Mouse (Mus musculus) liver, embryonic 14.5 days (tissue): Measurements from ENCODE around the gene Crim1. TPM values are rescaled to one million over a fixed set of nuclear protein-coding genes. Genes with fewer than 3 reads are reported as not detected.

Source experiments
- ATAC-seq: fragments of 200-750 bp; cut with Nextera tagmentation; 2 replicates; pipeline ENCODE4 v1.8.0; 2017; ENCODE audit warnings: moderate number of reproducible peaks, mild to moderate bottlenecking, moderate library complexity; ENCODE audit not compliant: insufficient read depth
- DNase-seq, 3 experiments: peaks; one replicate each; pipeline ENCODE4 v3.0.0-alpha.2; 2012 to 2013; ENCODE audit warnings: low read depth in 3 of 3, low spot score in 3 of 3
- H3K27ac ChIP-seq: fragments of 300-500 bp; sonication (generic); 2 replicates; pipeline ENCODE4 v1.5.1; 2014; ENCODE audit warnings: moderate library complexity, mild to moderate bottlenecking, control low read depth, inconsistent platforms
- H3K27me3 ChIP-seq: fragments of 300-500 bp; sonication (generic); 2 replicates; pipeline ENCODE4 v1.6.1; 2014; ENCODE audit warnings: mild to moderate bottlenecking, low read length, moderate library complexity; ENCODE audit not compliant: control insufficient read depth, insufficient read depth
- H3K36me3 ChIP-seq: fragments of 300-500 bp; sonication (generic); replicated peaks from 2 replicates; pipeline ENCODE4 v1.6.1; 2014; ENCODE audit warnings: low read depth; ENCODE audit not compliant: control insufficient read depth, insufficient read depth
- H3K4me1 ChIP-seq, 2 experiments: fragments of 200-500 bp in 1 of 2; fragments of 300-500 bp in 1 of 2; sonication (generic) in 1 of 2; replicated peaks; 2 replicates each; pipeline ENCODE4 v1.6.1; 2012 to 2014; ENCODE audit warnings: antibody characterized with exemption in 1 of 2, inconsistent platforms in 1 of 2, low read length in 1 of 2; ENCODE audit not compliant: control insufficient read depth in 2 of 2, insufficient read depth in 2 of 2
- H3K4me2 ChIP-seq: fragments of 300-500 bp; sonication (generic); 2 replicates; pipeline ENCODE4 v1.6.1; 2014; ENCODE audit warnings: low read depth, mild to moderate bottlenecking, control low read depth, moderate library complexity
- H3K4me3 ChIP-seq, 2 experiments: fragments of 200-500 bp in 1 of 2; fragments of 300-500 bp in 1 of 2; sonication (generic) in 1 of 2; 2 replicates each; pipeline ENCODE4 v1.5.1; 2012 to 2014; ENCODE audit warnings: low read depth in 2 of 2, low read length in 2 of 2, mild to moderate bottlenecking in 2 of 2, control low read depth in 1 of 2, inconsistent platforms in 1 of 2, moderate library complexity in 1 of 2; ENCODE audit not compliant: insufficient read depth in 1 of 2
- H3K9ac ChIP-seq: fragments of 300-500 bp; sonication (generic); replicated peaks from 2 replicates; pipeline ENCODE4 v1.6.1; 2014; ENCODE audit warnings: mild to moderate bottlenecking, control low read depth, moderate library complexity
- H3K9me3 ChIP-seq: fragments of 300-500 bp; sonication (generic); 2 replicates; pipeline ENCODE4 v1.6.1; 2016; ENCODE audit warnings: low read length, mixed read lengths; ENCODE audit not compliant: control insufficient read depth
- CTCF ChIP-seq: IDR thresholded peaks from 2 replicates; pipeline ENCODE4 v1.5.1; 2016; ENCODE audit warnings: antibody characterized with exemption, low read depth, control low read depth
- EP300 ChIP-seq: IDR thresholded peaks from 2 replicates; pipeline ENCODE4 v1.6.1; 2016; ENCODE audit warnings: antibody characterized with exemption, low read depth
- WGBS: fragments of 180-500 bp; shearing (Covaris S2); extraction: QIAGEN DNeasy Blood & Tissue Kit; methylation state at CpG from one replicate; pipeline ENCODE4 v1.1.7; 2014; ENCODE audit not compliant: insufficient replicate concordance; 5-methylcytosine and 5-hydroxymethylcytosine counted together
- polyA plus RNA-seq, 2 experiments: library from polyadenylated mRNA; depleted of rRNA in 1 of 2; stranded (reverse) in 1 of 2; unstranded in 1 of 2; fragments of >200 nt; fragmentation: Nextera tagmentation in 1 of 2; extraction: Ambion mirVana in 1 of 2; gene quantifications; 2 replicates each; pipeline versions ENCODE4 v1.2.1 to v1.2.3; 2012 to 2014

Crim1 gene
- polyA plus RNA-seq, 2 experiments: 0.74 to 0.95 TPM

GRCm38 (mm10) chr17:78357753-78358152 is 157.7 kb downstream of the Crim1 start:
- peaks cover 1 to 10% of the 10 kb centered on the region in 2 experiments for H3K4me1 ChIP-seq
- no peak overlapping the region for H3K4me3 ChIP-seq
- no peak for TF ChIP-seq EP300
- no peak for TF ChIP-seq CTCF
- no peak overlapping the region for H3K9ac ChIP-seq
- H3K36me3 ChIP-seq: no peaks in the 10 kb centered on the region
- no peak for DNase-seq
- no peaks in the 10 kb centered on the region for H3K27me3 ChIP-seq
- 69% methylated on average over 4 of the region's 4 CpGs for WGBS
- ATAC-seq: no peak
- H3K27ac ChIP-seq: no peak overlapping the region
- no peaks in the 10 kb centered on the region for H3K9me3 ChIP-seq
- no peak overlapping the region for H3K4me2 ChIP-seq

GRCm38 (mm10) chr17:78358251-78358726 is 158.2 kb downstream of the Crim1 start:
- TF ChIP-seq EP300 (no peak), CTCF (no peak)
- ATAC-seq: no peak
- 66% methylated on average over 7 of the region's 7 CpGs for WGBS
- H3K9me3 ChIP-seq: no peaks in the 10 kb centered on the region
- no peak overlapping the region for H3K9ac ChIP-seq
- H3K4me3 ChIP-seq: no peak overlapping the region
- no peak for DNase-seq
- H3K36me3 ChIP-seq: no peaks in the 10 kb centered on the region
- no peak overlapping the region for H3K27ac ChIP-seq
- H3K4me1 ChIP-seq: peaks cover 6 to 16% of the 10 kb centered on the region in 2 experiments
- no peak overlapping the region for H3K4me2 ChIP-seq
- H3K27me3 ChIP-seq: no peaks in the 10 kb centered on the region

GRCm38 (mm10) chr17:78361939-78362728 is 162.1 kb downstream of the Crim1 start:
- peak in 2 of 3 experiments; percentile 12 to 33 for DNase-seq
- H3K27ac ChIP-seq: no peak overlapping the region; the same call in 1 of the 2 replicates
- H3K36me3 ChIP-seq: no peaks in the 10 kb centered on the region
- TF ChIP-seq EP300 (no peak), CTCF (no peak)
- no peaks in the 10 kb centered on the region for H3K9me3 ChIP-seq
- H3K9ac ChIP-seq: peak overlapping the region; percentile 42; the same call in 1 of the 2 replicates
- peak overlapping the region; percentile 56 for H3K4me2 ChIP-seq
- H3K4me3 ChIP-seq: peak overlapping the region; percentile 30 to 33; a peak in 3 of 4 replicates
- 20% methylated on average over 13 of the region's 13 CpGs for WGBS
- no peaks in the 10 kb centered on the region for H3K27me3 ChIP-seq
- peaks cover 6 to 17% of the 10 kb centered on the region in 2 experiments for H3K4me1 ChIP-seq
- ATAC-seq: peak; percentile 55; the same call in 1 of the 2 replicates

- Histone ChIP-seq H3K4me2 (no peak overlapping the region), H3K27me3 (no peaks in the 10 kb centered on the region), H3K9ac (no peak overlapping the region), H3K4me1 (peaks cover 6 to 17% of the 10 kb centered on the region in 2 experiments), H3K9me3 (no peaks in the 10 kb centered on the region), H3K27ac (no peak overlapping the region), H3K4me3 (no peak overlapping the region), H3K36me3 (no peaks in the 10 kb centered on the region)
- no peak for ATAC-seq
- TF ChIP-seq EP300: no peak
- no peak for TF ChIP-seq CTCF
- WGBS: 81% methylated on average over 23 of the region's 23 CpGs
- DNase-seq: no peak
Observed at GRCm38 (mm10) chr17:78364555-78365302, 164.7 kb downstream of the Crim1 start.

- H3K4me3 ChIP-seq: no peak overlapping the region
- TF ChIP-seq EP300 (no peak), CTCF (no peak)
- no peak overlapping the region for H3K4me2 ChIP-seq
- DNase-seq (no peak), ATAC-seq (no peak)
- H3K9ac ChIP-seq: no peak overlapping the region
- H3K27me3 ChIP-seq: no peaks in the 10 kb centered on the region
- H3K4me1 ChIP-seq: peaks cover 6 to 17% of the 10 kb centered on the region in 2 experiments
- no peaks in the 10 kb centered on the region for H3K36me3 ChIP-seq
- no peaks in the 10 kb centered on the region for H3K9me3 ChIP-seq
- WGBS: 42% methylated on average over 7 of the region's 7 CpGs
- H3K27ac ChIP-seq: no peak overlapping the region
Observed at GRCm38 (mm10) chr17:78366070-78366469, 166.0 kb downstream of the Crim1 start.
